Mouse (Mus musculus): ENCODE measurements around the gene Pgs1. TPM values are rescaled to one million over a fixed set of nuclear protein-coding genes. Genes with fewer than 3 reads are reported as not detected.

Pgs1 gene
- polyA plus RNA-seq, 1 experiment from 2014 or later = 37.5 TPM

DNA sequence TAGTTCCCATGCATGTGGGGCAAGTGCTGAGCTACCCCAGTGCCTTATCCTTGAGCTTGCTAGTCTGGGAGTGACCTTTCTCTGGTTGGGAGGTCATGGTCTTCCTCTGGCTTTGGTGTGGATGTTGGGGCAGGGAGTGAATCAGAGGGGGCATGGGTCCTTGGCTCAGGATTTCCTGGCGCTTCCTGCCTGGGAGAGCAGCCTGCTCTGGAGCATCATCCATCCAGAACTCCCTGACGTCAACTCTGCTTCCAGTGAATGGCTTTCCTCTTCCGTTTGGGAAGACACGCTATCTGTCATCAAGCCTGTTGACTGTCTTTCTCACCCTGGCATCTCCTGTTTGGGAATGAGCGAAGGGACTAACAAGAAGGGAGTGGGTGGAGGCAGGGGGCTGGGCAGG, 3.7 kb upstream of the Pgs1 start:
- no peak for ATAC-seq (ENCODE audit: low FRiP score, low TSS enrichment)
- Histone ChIP-seq H3K27me3 (ENCODE audit: control insufficient read depth, insufficient read depth, low read length) (no peaks in the 10 kb centered on the region), H3K36me3 (ENCODE audit: control insufficient read depth, insufficient read depth, low read length) (no peaks in the 10 kb centered on the region), H3K9me3 (ENCODE audit: control insufficient read depth, low read length) (no peaks in the 10 kb centered on the region), H3K4me1 (ENCODE audit: control insufficient read depth, insufficient read depth, low read length) (peaks cover 7% of the 10 kb centered on the region), H3K27ac (ENCODE audit: low read depth, low read length) (no peak overlapping the region), H3K4me2 (replicated peaks; ENCODE audit: low read depth, low read length) (no peak overlapping the region), H3K4me3 (ENCODE audit: low read length) (no peak overlapping the region), H3K9ac (ENCODE audit: low read depth, low read length) (no peak overlapping the region)
- 74% methylated on average over 5 of the region's 5 CpGs for WGBS

- Histone ChIP-seq H3K4me2 (replicated peaks; ENCODE audit: low read depth, low read length) (no peak overlapping the region), H3K9ac (ENCODE audit: low read depth, low read length) (no peak overlapping the region), H3K4me3 (ENCODE audit: low read length) (no peak overlapping the region), H3K27ac (ENCODE audit: low read depth, low read length) (no peak overlapping the region), H3K27me3 (ENCODE audit: control insufficient read depth, insufficient read depth, low read length) (no peaks in the 10 kb centered on the region), H3K36me3 (ENCODE audit: control insufficient read depth, insufficient read depth, low read length) (no peaks in the 10 kb centered on the region), H3K9me3 (ENCODE audit: control insufficient read depth, low read length) (no peaks in the 10 kb centered on the region), H3K4me1 (ENCODE audit: control insufficient read depth, insufficient read depth, low read length) (peaks cover 18% of the 10 kb centered on the region)
- no peak for ATAC-seq (ENCODE audit: low FRiP score, low TSS enrichment)
- 72% methylated on average over 7 of the region's 7 CpGs for WGBS
These were observed 2.3 kb upstream of the Pgs1 start for GRCm38 (mm10) chr11:117983770-117984169.

GRCm38 (mm10) chr11:117987032-117987451, 950 bp downstream of the Pgs1 start:
- peak; percentile 60 for ATAC-seq (ENCODE audit: low FRiP score, low TSS enrichment)
- peak overlapping the region; percentile 52 for H3K27ac ChIP-seq (ENCODE audit: low read depth, low read length)

GRCm38 (mm10) chr11:117987968-117988367, 1.9 kb downstream of the Pgs1 start:
- no peak overlapping the region for H3K27ac ChIP-seq (ENCODE audit: low read depth, low read length)
- H3K9ac ChIP-seq (ENCODE audit: low read depth, low read length) = peak overlapping the region; percentile 81; the same call in 1 of the 2 replicates
- H3K4me1 ChIP-seq (ENCODE audit: control insufficient read depth, insufficient read depth, low read length) = peaks cover 24% of the 10 kb centered on the region
- ATAC-seq (ENCODE audit: low FRiP score, low TSS enrichment) = no peak
- H3K4me3 ChIP-seq (ENCODE audit: low read length) = peak overlapping the region; percentile 94; the same call in 1 of the 2 replicates
- no peaks in the 10 kb centered on the region for H3K36me3 ChIP-seq (ENCODE audit: control insufficient read depth, insufficient read depth, low read length)
- no peaks in the 10 kb centered on the region for H3K27me3 ChIP-seq (ENCODE audit: control insufficient read depth, insufficient read depth, low read length)
- peak overlapping the region; percentile 86 for H3K4me2 ChIP-seq (replicated peaks; ENCODE audit: low read depth, low read length)
- WGBS = 67% methylated on average over 4 of the region's 4 CpGs
- no peaks in the 10 kb centered on the region for H3K9me3 ChIP-seq (ENCODE audit: control insufficient read depth, low read length)

More at GRCm38 (mm10) chr11:117987032-117987451, 950 bp downstream of the Pgs1 start:
- H3K9ac ChIP-seq (ENCODE audit: low read depth, low read length) = peak overlapping the region; percentile 81
- peaks cover 23% of the 10 kb centered on the region for H3K4me1 ChIP-seq (ENCODE audit: control insufficient read depth, insufficient read depth, low read length)
- peak overlapping the region; percentile 86 for H3K4me2 ChIP-seq (replicated peaks; ENCODE audit: low read depth, low read length)
- no peaks in the 10 kb centered on the region for H3K27me3 ChIP-seq (ENCODE audit: control insufficient read depth, insufficient read depth, low read length)
- H3K36me3 ChIP-seq (ENCODE audit: control insufficient read depth, insufficient read depth, low read length) = no peaks in the 10 kb centered on the region
- peak overlapping the region; percentile 94 for H3K4me3 ChIP-seq (ENCODE audit: low read length)
- H3K9me3 ChIP-seq (ENCODE audit: control insufficient read depth, low read length) = no peaks in the 10 kb centered on the region
- WGBS = under 1% methylated on average over 32 of the region's 32 CpGs

DNA sequence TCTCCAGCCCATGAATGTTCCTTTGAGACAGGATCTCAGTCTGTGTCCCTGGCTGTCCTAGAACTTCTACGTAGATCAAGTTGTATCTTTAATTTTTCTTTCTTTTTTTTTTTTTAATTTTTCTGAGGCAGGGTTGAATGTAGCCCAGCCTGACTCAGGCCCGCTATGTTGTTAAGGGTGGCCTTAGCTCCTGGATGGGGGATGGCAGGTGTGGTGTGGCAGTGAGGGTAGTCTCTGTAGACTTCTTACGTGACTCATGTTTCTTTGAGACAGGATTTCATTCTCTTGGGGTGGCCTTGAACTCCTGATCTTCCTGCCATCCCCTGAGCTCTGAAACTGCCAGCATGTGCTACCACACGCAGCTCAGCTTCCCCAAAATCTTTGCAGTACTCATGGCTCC, 3.1 kb downstream of the Pgs1 start:
- no peak overlapping the region for H3K4me3 ChIP-seq (ENCODE audit: low read length)
- H3K9ac ChIP-seq (ENCODE audit: low read depth, low read length) = no peak overlapping the region
- H3K36me3 ChIP-seq (ENCODE audit: control insufficient read depth, insufficient read depth, low read length) = no peaks in the 10 kb centered on the region
- H3K27me3 ChIP-seq (ENCODE audit: control insufficient read depth, insufficient read depth, low read length) = no peaks in the 10 kb centered on the region
- no peaks in the 10 kb centered on the region for H3K9me3 ChIP-seq (ENCODE audit: control insufficient read depth, low read length)
- H3K4me1 ChIP-seq (ENCODE audit: control insufficient read depth, insufficient read depth, low read length) = peaks cover 33% of the 10 kb centered on the region
- 89% methylated on average over 4 of the region's 4 CpGs for WGBS
- no peak overlapping the region for H3K4me2 ChIP-seq (replicated peaks; ENCODE audit: low read depth, low read length)
- no peak overlapping the region for H3K27ac ChIP-seq (ENCODE audit: low read depth, low read length)
- no peak for ATAC-seq (ENCODE audit: low FRiP score, low TSS enrichment)

GRCm38 (mm10) chr11:117989926-117990325, 3.8 kb downstream of the Pgs1 start:
- Histone ChIP-seq H3K9ac (ENCODE audit: low read depth, low read length) (no peak overlapping the region), H3K27me3 (ENCODE audit: control insufficient read depth, insufficient read depth, low read length) (no peaks in the 10 kb centered on the region), H3K4me1 (ENCODE audit: control insufficient read depth, insufficient read depth, low read length) (peaks cover 40% of the 10 kb centered on the region), H3K27ac (ENCODE audit: low read depth, low read length) (no peak overlapping the region), H3K36me3 (ENCODE audit: control insufficient read depth, insufficient read depth, low read length) (no peaks in the 10 kb centered on the region), H3K4me3 (ENCODE audit: low read length) (no peak overlapping the region), H3K4me2 (replicated peaks; ENCODE audit: low read depth, low read length) (no peak overlapping the region), H3K9me3 (ENCODE audit: control insufficient read depth, low read length) (no peaks in the 10 kb centered on the region)
- no peak for ATAC-seq (ENCODE audit: low FRiP score, low TSS enrichment)
- WGBS = 55% methylated on average over 10 of the region's 10 CpGs

DNA sequence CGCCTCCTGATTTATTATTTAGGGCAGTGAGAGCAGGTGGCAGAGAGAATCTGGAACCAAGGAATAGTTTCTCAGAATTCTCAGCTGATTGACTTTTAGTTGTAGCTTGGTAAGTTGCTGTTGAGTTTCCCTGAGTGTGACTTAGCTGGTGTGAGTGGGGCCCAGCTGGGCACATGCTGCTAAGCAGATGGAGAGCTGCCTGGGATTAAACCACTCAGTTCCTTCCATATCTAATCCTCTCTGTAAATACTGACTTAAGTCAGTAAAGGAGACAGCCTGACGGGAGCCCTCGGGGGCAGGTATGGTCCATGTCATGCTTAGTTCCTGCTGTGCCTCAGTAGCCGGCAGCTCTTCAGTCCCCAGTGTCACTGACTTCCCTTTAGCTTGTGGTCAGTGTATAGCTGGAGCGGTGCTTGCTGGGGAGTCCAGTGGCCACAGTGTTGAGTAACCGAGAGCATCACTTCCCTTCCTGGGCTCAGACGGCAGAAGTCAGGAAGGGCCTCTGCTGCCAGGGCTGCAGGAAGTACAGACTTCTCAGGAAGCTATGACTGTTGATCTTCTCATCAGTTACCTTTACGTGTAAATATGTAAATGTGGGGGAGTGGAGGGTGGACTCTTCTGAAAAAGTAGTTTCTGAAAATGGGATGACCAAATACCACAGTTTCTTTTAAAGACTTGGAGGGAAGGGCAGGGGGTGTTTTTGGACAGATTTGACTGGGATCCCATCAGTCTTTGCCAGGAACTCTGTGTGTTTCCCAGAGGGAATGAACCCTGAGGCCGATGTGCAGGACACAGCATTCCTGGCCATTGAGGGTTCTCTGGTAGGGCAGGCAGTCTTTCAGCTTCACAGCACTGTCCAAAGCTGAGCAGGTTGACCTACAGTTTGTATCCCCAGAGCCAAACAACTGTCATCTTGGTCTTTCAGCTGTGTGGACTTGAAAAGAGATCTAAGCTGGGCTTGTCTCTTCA, 5.7 kb downstream of the Pgs1 start:
- H3K4me3 ChIP-seq (ENCODE audit: low read length) = no peak overlapping the region
- no peaks in the 10 kb centered on the region for H3K27me3 ChIP-seq (ENCODE audit: control insufficient read depth, insufficient read depth, low read length)
- H3K4me2 ChIP-seq (replicated peaks; ENCODE audit: low read depth, low read length) = no peak overlapping the region
- peaks cover 50% of the 10 kb centered on the region for H3K4me1 ChIP-seq (ENCODE audit: control insufficient read depth, insufficient read depth, low read length)
- no peak for ATAC-seq (ENCODE audit: low FRiP score, low TSS enrichment)
- H3K9ac ChIP-seq (ENCODE audit: low read depth, low read length) = no peak overlapping the region
- no peaks in the 10 kb centered on the region for H3K9me3 ChIP-seq (ENCODE audit: control insufficient read depth, low read length)
- 71% methylated on average over 9 of the region's 9 CpGs for WGBS
- no peak overlapping the region for H3K27ac ChIP-seq (ENCODE audit: low read depth, low read length)
- no peaks in the 10 kb centered on the region for H3K36me3 ChIP-seq (ENCODE audit: control insufficient read depth, insufficient read depth, low read length)

DNA sequence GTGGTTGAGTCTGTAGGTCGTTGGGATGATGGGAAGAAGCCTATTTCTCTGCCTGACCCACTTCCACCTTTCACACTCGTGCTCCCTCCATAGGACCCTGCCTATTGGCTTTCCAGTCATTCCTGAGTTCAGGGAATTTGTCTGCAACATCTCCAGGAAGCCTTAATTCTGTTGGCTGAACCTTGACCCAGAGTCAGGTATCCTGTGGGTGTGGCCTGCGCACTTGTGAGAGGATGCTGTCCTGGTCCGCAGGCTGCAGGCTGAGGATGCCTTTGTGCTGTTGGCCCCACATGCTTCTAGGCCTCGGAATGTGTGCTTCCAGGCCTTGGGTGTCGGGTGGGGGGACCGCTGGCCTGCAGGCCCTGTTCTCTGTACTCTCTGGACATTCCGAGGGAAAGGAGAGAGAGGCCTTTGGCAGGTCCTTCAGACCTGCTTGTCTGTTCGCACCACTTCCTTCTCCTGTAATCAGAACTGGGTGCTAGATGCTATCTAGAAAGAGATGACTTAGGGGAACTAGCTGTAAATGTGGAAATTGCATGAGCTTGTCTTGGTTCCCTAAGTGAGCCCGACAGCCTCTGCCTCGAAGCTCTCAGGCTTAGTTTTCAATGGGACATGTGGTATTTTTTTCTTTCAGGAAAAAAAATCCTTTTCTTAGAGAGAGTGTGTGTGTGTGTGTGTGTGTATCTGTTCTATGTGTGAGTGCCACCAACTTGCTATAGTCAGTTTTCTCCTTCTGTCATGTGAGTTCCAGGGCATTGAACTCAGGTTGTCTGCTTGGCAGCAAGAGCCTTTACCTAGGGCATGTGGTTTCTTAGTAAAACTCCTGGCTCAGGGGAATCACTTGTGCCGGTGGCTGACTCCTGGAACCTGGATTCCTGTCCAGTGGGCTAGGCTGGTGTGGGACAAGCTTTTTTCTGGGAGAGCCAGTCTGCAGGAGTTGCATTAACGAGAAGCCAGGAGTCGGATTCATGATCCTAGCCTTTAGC, 7.4 kb downstream of the Pgs1 start:
- 69% methylated on average over 14 of the region's 14 CpGs for WGBS
- no peak overlapping the region for H3K4me3 ChIP-seq (ENCODE audit: low read length)
- no peak overlapping the region for H3K4me2 ChIP-seq (replicated peaks; ENCODE audit: low read depth, low read length)
- H3K9me3 ChIP-seq (ENCODE audit: control insufficient read depth, low read length) = no peaks in the 10 kb centered on the region
- 0 out of 2 replicates have a peak overlapping the region, but pooled peaks have one; percentile 4 for H3K9ac ChIP-seq (ENCODE audit: low read depth, low read length)
- ATAC-seq (ENCODE audit: low FRiP score, low TSS enrichment) = no peak
- H3K27ac ChIP-seq (ENCODE audit: low read depth, low read length) = peak overlapping the region; percentile 24; the same call in 1 of the 2 replicates
- H3K4me1 ChIP-seq (ENCODE audit: control insufficient read depth, insufficient read depth, low read length) = peaks cover 37% of the 10 kb centered on the region
- no peaks in the 10 kb centered on the region for H3K27me3 ChIP-seq (ENCODE audit: control insufficient read depth, insufficient read depth, low read length)
- peaks cover 6% of the 10 kb centered on the region; the same call in 1 of the 2 replicates for H3K36me3 ChIP-seq (ENCODE audit: control insufficient read depth, insufficient read depth, low read length)

Measured in kidney, embryonic 14.5 days (tissue).